Mouse (Mus musculus): ENCODE data around the gene Dlx5.

Gene Dlx5

GRCm38 (mm10) chr6:6876231-6876630, 5.7 kb downstream of the Dlx5 start:
- no peak for ATAC-seq (ENCODE audit: low TSS enrichment)

- no peak for ATAC-seq (ENCODE audit: low TSS enrichment)
These were observed 6.2 kb downstream of the Dlx5 start for GRCm38 (mm10) chr6:6875676-6876075.

- ATAC-seq (ENCODE audit: low TSS enrichment) = no peak
These were observed 6.7 kb downstream of the Dlx5 start for GRCm38 (mm10) chr6:6875136-6875535.

GRCm38 (mm10) chr6:6874073-6874771, 7.7 kb downstream of the Dlx5 start:
- no peak for ATAC-seq (ENCODE audit: low TSS enrichment)

DNA sequence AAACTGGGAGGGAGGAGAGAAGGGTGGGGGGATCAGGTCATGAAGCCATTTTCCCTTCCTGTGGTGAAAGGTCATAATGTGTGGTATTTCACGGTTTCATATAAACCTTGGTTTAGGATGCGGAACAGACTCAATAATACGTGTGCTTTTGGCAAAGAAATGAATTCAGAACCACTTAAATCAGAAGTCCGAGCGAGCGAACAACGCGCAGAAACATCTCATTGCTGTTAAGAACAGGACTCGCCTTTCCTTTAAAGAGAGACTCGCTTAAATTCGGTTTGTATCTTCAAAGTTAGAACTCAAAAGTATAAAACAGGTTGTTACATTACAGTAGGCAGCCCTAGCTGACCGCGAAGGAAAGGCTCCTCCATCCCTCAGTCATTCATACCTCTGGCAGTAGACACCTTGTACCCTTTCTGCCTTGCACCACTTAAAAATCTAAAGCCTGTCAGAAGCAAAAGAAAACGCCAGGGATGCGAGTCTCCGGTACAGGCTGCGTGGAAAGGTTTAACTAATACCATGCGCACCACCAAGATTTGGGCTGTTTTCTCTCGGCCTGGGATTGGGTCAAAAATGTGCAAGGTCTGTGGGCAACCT, 8.3 kb downstream of the Dlx5 start:
- ATAC-seq (ENCODE audit: low TSS enrichment) = no peak

GRCm38 (mm10) chr6:6872873-6873272, 9.0 kb downstream of the Dlx5 start:
- no peak for ATAC-seq (ENCODE audit: low TSS enrichment)

DNA sequence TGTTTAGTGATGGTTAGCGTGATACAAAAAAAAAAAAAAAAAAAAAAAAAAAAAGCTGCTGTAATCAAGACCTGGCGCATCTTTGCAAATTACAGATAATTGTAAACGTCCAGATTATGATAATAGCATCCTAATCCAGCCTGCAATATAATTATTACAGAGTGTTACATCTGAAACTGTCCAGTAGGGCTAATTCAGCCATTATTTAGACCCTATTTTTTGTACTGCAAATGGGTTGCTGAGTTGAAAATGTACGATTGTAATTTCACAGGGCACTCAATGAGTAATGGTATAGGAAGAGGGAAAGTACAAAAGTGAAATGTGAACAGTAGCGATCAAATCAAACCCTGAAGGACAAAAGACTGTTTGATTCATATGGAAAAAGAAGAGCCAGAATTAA, 10.2 kb downstream of the Dlx5 start:
- no peak for ATAC-seq (ENCODE audit: low TSS enrichment)

DNA sequence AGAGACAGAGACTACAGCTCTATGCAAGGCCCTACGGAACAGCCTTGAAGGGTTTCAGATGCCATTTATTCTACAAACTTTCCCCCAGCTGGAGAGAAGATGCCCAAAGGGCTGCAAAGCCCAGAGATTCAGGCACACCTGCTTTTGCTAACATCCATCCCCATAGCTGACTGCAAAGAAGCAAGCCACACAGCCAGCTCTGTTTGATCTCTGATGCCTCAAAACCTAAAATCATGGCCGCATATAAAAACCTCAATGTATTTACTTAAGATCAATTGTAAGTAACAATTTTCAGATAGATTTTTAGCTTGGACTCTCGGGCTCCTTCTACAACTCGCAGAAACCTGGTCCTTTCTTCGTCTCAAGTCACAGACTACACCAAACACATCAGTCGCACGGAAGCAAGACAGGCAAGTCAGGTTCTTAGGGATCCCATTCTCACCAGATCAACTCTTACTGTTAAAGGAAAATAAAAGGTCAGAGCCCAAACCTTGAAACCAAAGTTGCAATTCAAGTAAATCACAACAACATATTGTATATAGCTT, 10.9 kb downstream of the Dlx5 start:
- no peak for ATAC-seq (ENCODE audit: low TSS enrichment)

DNA sequence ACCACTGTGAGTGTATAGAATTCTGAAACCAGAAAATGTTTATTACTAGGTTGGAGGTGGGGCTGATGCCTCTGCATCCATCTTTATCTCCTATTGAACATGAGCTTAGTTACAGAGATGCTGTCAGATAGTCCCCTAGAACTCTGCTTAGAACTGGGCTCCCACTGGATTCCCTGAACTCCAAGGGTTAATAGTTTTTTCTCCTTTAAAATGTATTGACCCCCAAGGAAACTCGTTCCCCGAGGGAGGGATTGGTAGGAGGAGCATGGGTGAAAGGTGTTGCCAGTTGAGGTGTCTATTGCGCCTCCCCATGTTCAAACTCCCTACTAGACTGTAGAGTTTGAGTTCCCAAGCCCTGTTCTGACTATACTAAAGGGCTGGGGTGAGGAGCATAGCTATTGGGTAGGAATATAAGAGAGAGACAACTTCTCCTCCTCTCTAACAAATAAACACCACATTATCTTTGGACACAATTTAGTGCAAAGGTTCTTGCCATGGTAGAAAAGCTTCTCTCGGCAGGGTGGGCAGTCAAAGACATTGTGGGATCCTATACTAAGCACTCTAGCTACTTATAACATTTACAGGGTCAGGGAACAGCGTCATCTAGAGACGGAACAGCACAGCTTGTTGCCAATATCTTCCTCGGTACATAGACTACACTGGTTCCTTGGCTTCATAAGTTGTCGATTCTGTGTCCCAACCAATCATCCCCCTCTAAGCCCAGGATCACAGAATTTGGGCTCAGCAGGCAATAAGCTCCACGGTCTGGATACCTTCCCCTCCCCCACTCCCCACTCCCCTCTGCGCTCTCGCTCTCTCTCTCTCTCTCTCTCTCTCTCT, 11.7 kb downstream of the Dlx5 start:
- ATAC-seq (ENCODE audit: low TSS enrichment) = no peak

DNA sequence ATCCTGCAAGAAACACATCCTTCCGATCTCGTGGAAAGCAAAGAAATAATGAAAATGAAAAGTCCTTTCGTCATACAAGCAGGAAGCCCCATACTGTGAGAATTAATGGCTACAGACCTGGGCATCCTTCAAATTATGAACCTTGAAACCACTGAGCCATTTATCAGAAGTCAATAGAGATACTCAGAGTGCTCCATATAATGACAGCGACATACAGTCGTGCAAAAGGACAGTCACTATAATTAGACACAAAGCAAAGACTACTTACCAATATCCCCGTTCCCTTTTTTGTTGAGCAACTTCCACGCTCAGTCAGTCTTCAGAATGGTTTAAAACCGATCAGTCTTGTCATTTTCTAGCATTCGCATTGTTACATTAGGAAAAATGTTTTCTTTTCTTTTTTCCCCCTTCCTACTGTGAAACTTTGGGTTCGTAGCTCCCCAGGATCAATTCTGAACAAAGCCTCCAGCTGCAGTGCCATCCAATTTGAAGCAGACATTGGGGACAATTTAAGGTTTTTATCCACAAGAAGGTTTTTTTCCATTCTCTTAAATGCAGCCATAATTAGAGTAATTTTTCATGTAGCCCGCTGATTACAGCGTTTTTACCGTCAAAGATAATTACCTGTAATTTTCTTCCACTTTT, 12.7 kb downstream of the Dlx5 start:
- ATAC-seq (ENCODE audit: low TSS enrichment) = no peak

- ATAC-seq (ENCODE audit: low TSS enrichment) = no peak
These were observed 14.9 kb downstream of the Dlx5 start for GRCm38 (mm10) chr6:6867031-6867430.

- no peak for ATAC-seq (ENCODE audit: low TSS enrichment)
These were observed 17.1 kb downstream of the Dlx5 start for GRCm38 (mm10) chr6:6864441-6865440.

- ATAC-seq (ENCODE audit: low TSS enrichment) = no peak
These were observed 17.9 kb downstream of the Dlx5 start for GRCm38 (mm10) chr6:6863955-6864354.

DNA sequence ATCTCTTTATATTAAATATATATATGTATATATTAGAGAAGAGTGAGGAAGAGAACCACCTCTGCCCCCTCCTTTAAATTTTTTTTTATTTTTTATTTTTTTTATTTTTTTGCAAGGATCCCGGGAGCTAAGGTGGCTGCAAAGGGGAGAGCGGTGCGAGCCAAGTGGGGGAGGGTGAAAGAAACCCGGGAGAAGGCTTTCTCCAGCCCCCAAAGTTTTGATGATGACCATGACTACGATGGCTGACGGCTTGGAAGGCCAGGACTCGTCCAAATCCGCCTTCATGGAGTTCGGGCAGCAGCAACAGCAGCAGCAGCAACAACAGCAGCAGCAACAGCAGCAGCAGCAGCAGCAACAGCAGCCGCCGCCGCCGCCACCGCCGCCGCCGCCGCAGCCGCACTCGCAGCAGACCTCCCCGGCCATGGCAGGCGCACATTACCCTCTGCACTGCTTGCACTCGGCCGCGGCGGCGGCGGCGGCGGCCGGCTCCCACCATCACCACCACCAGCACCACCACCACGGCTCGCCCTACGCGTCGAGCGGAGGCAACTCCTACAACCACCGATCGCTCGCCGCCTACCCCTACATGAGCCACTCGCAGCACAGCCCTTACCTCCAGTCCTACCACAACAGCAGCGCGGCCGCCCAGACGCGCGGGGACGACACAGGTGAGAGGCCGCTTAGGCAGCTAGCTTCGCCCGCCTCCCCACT, 18.6 kb downstream of the Dlx5 start, which contains the start of gene Dlx6:
Dlx6 (plus strand) TSS at position 175 of the 711 bp plus-strand sequence.
- 0 out of 2 replicates have a peak, but pooled peaks have one; percentile 13 for ATAC-seq (ENCODE audit: low TSS enrichment)

GRCm38 (mm10) chr6:6862611-6863010, 19.3 kb downstream of the Dlx5 start:
- peak; percentile 38 for ATAC-seq (ENCODE audit: low TSS enrichment)

- ATAC-seq (ENCODE audit: low TSS enrichment) = no peak
These were observed 20.0 kb downstream of the Dlx5 start for GRCm38 (mm10) chr6:6861798-6862428.

DNA sequence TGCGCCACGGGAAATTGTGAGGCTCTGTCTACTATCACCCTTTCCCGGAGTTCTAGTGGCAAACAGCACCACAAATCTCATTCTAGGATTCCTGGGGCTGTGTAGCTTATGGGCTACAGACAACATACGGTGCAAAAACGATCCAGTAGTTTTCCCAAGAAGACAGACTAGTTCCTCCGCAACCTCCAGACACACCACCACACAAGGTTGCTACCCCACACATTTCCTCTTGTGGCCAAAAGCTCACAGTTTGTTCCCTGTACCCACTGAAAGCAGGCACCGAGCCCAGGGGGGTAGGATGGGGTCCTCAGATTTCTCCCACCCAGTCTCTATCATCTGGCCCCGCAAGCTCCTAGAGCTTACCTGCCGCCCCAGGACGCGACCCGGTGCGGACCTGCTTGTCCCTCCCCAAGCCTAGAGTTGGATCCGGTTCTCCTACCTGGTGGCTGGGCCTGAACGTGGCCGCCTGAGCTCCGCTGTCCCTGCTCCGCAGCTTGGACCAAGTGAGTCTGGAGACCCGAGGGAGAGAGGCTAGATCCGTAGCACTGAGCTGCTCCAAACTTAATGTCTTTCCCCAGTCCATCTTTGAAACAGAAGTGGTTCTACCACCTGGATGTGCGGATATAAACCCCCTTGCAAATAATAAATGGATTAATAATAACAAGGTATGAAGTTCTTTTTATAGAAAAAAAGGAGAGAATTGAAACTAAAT, 20.6 kb downstream of the Dlx5 start:
- ATAC-seq (ENCODE audit: low TSS enrichment) = no peak

DNA sequence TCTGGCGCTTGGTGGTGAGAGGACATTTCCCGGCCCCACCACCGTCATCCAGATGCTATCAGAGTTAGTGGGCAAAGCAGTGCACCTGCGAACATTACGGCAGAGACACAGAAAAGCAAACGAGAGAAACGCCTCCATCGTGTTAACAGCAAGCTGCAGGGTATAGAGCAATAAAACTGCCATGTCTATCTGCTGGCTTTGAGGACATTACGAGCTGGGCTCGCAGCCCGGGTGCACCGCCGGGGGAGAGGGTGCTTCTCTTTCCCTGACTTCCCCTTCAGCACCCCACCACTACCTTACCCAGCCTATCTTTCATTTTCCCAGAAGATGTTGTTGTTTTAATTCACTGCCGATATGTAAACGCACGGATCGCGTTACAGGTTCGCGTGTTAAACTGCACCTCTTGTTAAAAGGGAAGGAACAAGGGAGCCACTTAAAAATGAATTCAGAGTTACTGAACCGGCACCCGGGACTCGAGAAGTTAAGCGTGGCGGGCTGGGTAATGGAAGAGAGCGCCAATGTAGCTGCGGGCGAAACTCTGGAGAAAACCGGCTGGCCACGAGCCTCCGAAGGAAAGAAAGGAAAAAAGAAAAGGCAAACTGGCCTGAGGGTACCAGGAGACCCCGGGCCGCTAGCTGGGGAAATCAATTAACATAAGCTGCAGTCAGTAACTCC, 21.3 kb downstream of the Dlx5 start:
- no peak for ATAC-seq (ENCODE audit: low TSS enrichment)

All from frontal cortex, adult (tissue).